Mouse (Mus musculus) bone marrow, adult 2 months (tissue): ENCODE data around the gene March10.

Source experiments
- CTCF ChIP-seq: fragments of 200-500 bp; IDR thresholded peaks from 2 replicates; pipeline ENCODE4 v1.5.1; 2011; ENCODE audit warnings: low read length, control low read depth; ENCODE audit not compliant: control insufficient read depth, insufficient read depth
- POLR2A ChIP-seq: fragments of 200-500 bp; IDR thresholded peaks from 2 replicates; pipeline ENCODE4 v1.6.1; 2011; ENCODE audit warnings: low read depth, mild to moderate bottlenecking, control low read depth, low read length, borderline replicate concordance; ENCODE audit not compliant: control insufficient read depth

DNA sequence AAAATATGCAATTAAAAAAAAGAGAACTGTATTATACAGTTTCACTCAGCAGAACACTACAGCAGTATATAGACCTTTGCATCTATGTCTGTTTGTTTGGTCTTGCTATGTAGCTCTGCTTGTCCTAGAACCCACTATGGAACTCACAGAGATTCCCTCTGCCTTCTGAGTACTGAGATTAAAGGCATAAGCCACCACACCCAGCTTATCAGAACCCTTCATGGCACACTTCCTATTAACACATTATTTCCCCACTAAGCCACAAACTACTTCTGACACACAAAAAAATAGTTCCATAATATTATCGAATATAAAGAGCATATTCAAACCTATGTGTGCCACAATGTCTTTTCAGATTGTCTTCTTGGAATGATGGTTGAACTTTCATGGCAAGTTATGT is 42.5 kb downstream of the March10 start:
- TF ChIP-seq POLR2A, result no peak
- TF ChIP-seq CTCF, result no peak
